Mouse (Mus musculus) c-Kit-negative CD71-positive TER-119-positive erythroid progenitor cells, embryonic 14.5 days (primary cell): ENCODE data around the gene Rufy3.
A peak's percentile ranks its signal among the peaks of the same experiment; 100 is the strongest.

Experiments used
- DNase-seq: peaks from one replicate; pipeline ENCODE4 v3.0.0-alpha.2; 2013; ENCODE audit warnings: low read depth, low spot score

The Rufy3 gene

DNA sequence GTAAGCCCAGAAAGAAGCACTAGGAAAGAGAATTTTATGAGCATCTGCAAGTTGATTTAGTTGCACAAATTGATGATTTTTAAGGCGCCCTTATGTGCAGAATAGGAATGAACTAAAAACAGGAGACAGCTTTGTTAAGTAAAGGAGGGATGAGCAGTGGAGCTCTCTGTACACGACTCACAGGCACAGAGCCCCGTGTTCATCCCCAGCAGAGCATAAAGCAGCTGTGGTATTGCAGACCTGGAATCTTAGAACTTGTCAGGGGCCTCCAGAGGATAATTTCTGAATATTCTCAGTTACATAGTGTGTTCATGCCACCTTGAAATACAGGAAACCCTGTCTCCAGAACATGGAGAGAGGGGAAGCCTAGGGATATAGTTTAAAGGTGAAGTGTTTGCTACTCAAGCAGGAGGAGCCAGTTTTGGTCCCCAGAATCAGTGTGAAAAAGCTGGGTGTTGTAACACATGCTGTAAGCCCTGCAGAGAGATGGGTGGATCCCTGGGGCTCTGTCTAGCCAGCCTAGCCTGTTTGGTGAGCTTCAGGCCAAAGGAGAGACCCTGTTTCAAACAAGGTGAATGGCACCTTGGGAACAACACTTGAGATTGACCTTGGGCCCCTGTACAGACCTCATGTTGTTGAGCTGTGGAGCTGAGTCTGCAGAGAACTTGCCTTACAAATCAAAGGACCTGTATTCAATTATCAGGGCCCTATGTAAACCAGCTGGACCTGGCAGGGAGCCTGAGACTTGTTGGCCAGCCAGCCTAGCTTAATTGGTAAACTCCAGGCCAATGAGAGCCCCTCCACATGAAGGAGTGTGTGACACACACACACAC, 10.9 kb downstream of the Rufy3 start:
- DNase-seq, result no peak

- no peak for DNase-seq
These were observed 15.8 kb downstream of the Rufy3 start for GRCm38 (mm10) chr5:88580681-88581080.

- DNase-seq, result no peak
These were observed 16.5 kb downstream of the Rufy3 start for GRCm38 (mm10) chr5:88581343-88581742.

GRCm38 (mm10) chr5:88583271-88584031, 18.6 kb downstream of the Rufy3 start:
- DNase-seq, result no peak

DNA sequence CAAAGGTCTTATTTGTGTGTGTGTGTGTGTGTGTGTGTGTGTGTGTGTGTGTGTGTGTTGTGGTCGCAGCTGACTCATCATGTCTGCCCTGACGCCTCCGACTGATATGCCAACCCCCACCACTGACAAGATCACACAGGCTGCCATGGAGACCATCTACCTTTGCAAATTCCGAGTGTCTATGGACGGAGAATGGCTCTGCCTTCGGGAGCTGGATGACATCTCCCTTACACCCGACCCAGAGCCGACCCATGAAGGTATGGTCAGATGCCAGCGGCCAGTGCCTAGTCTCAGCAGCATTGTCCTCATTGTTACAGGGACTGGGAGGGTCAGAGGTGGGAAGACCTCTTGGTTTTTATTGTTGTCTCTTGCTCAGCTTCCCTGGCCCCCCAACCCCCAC, 19.2 kb downstream of the Rufy3 start:
- no peak for DNase-seq

DNA sequence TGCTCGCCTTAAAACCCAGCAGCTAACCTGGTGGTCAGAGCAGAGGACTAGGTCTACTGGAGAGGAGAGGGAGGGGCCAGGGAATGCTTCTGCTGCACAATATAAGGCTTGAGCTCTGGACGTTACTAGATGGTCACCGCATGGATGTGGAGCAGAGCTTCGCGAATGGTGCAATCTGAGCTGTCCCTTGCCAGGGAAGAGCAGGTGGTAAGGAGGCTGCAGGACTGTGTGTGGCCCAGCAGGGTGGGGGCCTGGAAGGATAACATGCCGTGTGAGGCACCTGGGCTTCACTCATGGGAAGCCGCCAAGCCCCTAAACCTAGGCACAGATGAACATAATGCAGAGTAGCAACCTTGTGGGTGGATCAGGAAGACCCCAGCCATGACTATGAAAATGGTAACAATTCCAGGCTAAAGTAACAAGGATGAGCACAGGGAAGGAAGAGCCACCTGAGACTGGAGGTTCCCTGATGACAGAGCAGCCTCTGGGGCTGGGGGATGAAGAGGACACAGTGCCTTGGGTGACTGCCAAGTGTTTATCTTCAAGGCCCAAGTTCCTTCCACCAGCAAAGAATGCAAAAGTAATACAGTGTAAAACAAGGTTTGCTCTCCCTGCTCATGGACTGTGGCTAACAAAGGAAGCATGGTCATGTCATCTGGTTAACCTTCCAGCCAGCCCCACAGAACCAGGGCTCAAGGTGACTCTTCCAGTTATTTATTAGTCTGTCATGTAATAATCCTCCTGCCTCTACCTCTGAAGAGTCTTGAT, 21.8 kb downstream of the Rufy3 start:
- no peak for DNase-seq

DNA sequence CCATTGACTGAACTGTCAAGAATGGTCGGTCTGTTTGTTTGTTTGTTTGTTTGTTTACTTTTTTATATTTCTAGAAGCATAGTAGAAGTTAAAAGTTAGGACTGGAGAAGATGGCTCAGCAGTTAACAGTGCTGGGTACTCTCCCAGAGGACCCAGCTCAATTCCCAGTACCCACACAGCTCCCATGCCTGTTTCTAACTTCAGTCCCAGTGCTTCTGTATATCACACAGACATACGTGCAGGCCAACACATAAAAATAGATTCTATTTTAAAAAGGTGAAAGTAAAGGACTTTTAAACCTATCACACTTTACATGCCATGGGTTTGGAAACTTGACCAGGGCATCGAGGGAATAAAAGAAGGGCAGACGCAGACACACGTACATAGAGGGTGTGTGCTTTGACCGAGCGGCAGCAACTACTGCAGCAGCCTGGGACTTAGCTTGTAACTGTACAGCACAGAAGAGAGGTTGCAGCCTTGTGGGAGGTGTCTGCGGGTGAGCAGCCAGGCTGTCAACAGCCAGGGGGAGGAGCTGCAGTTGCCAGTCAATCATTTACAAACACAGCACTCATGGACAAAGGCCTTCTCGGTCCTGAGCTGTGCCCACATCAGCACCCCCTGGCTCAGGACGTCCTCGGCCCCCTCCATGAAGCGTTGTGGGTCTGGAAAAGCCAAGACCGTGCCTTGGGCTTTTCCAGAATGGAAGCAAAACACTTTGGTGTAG, 22.5 kb downstream of the Rufy3 start:
- no peak for DNase-seq

GRCm38 (mm10) chr5:88588481-88588880, 23.6 kb downstream of the Rufy3 start:
- no peak for DNase-seq

DNA sequence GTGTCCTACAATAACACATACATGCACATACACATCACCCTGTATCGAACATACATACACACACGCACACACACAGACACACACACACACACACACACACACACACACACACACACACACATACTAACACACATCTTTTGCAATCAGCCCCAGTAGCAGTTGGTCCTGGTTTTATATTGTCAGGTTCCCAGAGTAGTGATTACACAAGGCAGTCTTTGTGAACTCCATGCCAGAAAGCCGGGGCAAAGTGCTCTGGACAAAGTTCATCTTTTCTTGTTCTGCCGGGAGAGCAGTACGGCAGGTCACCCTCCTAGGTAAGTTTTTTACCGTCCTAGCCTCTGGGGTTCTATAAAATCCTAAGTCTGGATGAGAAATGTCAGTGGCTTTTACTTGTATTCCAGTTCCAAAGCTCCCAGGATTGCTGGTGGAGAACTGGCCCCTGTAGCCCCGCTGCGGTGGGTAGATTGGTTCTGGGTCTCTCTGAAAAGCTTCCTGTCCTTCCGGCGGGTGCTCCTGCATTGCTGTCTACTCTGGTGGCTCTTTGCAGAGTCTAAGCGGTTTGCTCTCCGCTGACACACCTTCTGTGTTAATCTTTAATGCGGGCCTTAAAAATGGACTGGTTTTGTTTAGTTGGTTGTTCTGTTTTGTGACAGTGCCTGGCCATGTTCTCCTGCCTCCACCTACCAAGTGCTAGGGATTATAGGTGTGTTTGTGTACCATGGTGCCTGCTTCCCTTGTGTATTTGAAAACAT, 28.8 kb downstream of the Rufy3 start:
- no peak for DNase-seq

GRCm38 (mm10) chr5:88594173-88594569, 29.3 kb downstream of the Rufy3 start:
- DNase-seq, result no peak

- no peak for DNase-seq
These were observed 31.0 kb downstream of the Rufy3 start for GRCm38 (mm10) chr5:88595537-88596455.

- DNase-seq, result no peak
These were observed 34.1 kb downstream of the Rufy3 start for GRCm38 (mm10) chr5:88598961-88599360.

DNA sequence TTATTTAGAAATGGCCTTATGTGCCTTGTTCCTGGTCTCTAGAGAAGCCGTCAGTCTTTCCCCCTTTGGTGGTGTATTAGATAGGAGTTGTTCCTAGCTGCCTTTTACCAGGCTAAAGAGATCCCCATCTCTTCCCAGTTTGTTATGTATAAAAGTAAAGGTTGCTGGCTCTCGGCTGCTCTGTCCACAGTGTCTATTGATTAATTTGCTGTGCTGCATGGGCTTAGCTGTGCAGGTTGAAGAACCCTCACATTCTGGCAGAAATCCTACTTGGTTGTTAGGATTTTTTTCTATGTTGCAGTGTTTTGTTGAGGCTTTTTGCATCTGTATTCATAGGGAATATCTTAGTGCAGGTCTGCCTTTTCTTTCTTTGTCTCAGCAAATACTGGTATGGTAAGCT, 37.2 kb downstream of the Rufy3 start:
- DNase-seq, result no peak

GRCm38 (mm10) chr5:88602713-88603112, 37.9 kb downstream of the Rufy3 start:
- no peak for DNase-seq

DNA sequence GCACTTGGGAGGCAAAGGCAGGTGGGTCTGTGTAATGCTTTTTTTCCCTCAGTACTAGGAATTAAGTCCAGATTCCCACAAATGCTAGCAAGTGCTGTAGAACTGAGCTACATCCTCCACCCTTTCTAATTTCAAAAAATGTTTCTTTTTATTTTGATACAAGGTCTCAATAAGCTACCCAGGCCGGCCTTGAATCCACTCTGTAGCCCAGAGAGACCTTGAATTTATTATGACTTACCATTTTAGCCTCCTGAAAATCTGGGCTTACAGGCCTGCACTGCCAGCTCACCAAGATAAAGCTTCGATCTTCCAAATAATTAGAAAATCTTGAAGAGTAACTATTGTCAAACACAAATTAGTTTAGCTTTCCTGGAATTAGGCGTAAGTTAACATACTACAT, 39.2 kb downstream of the Rufy3 start:
- DNase-seq, result no peak

- no peak for DNase-seq
These were observed 40.0 kb downstream of the Rufy3 start for GRCm38 (mm10) chr5:88604641-88605358.

GRCm38 (mm10) chr5:88614129-88614528, 49.3 kb downstream of the Rufy3 start:
- DNase-seq, result no peak

- DNase-seq, result no peak
These were observed 52.1 kb downstream of the Rufy3 start for GRCm38 (mm10) chr5:88616988-88617387.

GRCm38 (mm10) chr5:88627545-88627944, 62.7 kb downstream of the Rufy3 start:
- peak; percentile 68 for DNase-seq
